Mouse (Mus musculus) gonadal fat pad, adult 2 months (tissue): ENCODE measurements around the gene Tm6sf1. TPM values are rescaled to one million over a fixed set of nuclear protein-coding genes. Genes with fewer than 3 reads are reported as not detected.

Experiments
- DNase-seq: peaks from one replicate; pipeline ENCODE4 v3.0.0-alpha.2; 2012; ENCODE audit warnings: low read depth
- polyA plus RNA-seq: library from polyadenylated mRNA; depleted of rRNA; stranded (reverse); fragments of >200 nt; gene quantifications from 2 replicates; pipeline ENCODE4 v1.2.3, GENCODE M21; 2012

The Tm6sf1 gene
- polyA plus RNA-seq, 1 experiment = 36.5 TPM

GRCm38 (mm10) chr7:81850171-81850570 lies 8.6 kb upstream of the Tm6sf1 start:
- no peak for DNase-seq

GRCm38 (mm10) chr7:81851706-81852105 lies 7.1 kb upstream of the Tm6sf1 start:
- no peak for DNase-seq

- DNase-seq = no peak
These were observed 4.1 kb upstream of the Tm6sf1 start for GRCm38 (mm10) chr7:81854568-81855307.

- no peak for DNase-seq
These were observed 3.1 kb upstream of the Tm6sf1 start, which contains the start of gene Gm10160 for GRCm38 (mm10) chr7:81855694-81856093. Gene Gm10160, minus strand, starts transcription at chr7:81855794.

- DNase-seq = no peak
These were observed 2.6 kb upstream of the Tm6sf1 start for GRCm38 (mm10) chr7:81856221-81856620.

GRCm38 (mm10) chr7:81858236-81858635 lies 565 bp upstream of the Tm6sf1 start:
- no peak for DNase-seq

GRCm38 (mm10) chr7:81860071-81860470 lies 1.3 kb downstream of the Tm6sf1 start:
- no peak for DNase-seq

GRCm38 (mm10) chr7:81860996-81861395 lies 2.2 kb downstream of the Tm6sf1 start:
- DNase-seq = no peak

GRCm38 (mm10) chr7:81861461-81861860 lies 2.7 kb downstream of the Tm6sf1 start:
- no peak for DNase-seq

- no peak for DNase-seq
These were observed 3.1 kb downstream of the Tm6sf1 start for GRCm38 (mm10) chr7:81861921-81862320.

- no peak for DNase-seq
These were observed 4.1 kb downstream of the Tm6sf1 start for GRCm38 (mm10) chr7:81862587-81863583.

GRCm38 (mm10) chr7:81864552-81864951 lies 5.8 kb downstream of the Tm6sf1 start:
- no peak for DNase-seq

- DNase-seq = no peak
These were observed 7.1 kb downstream of the Tm6sf1 start for GRCm38 (mm10) chr7:81865937-81866336.

GRCm38 (mm10) chr7:81867231-81867930 lies 8.6 kb downstream of the Tm6sf1 start:
- no peak for DNase-seq

GRCm38 (mm10) chr7:81868158-81868557 lies 9.4 kb downstream of the Tm6sf1 start:
- DNase-seq = peak; percentile 30

- no peak for DNase-seq
These were observed 13.8 kb downstream of the Tm6sf1 start for GRCm38 (mm10) chr7:81872493-81873013.

GRCm38 (mm10) chr7:81873807-81874206 lies 15.0 kb downstream of the Tm6sf1 start:
- no peak for DNase-seq

GRCm38 (mm10) chr7:81874636-81875035 lies 15.8 kb downstream of the Tm6sf1 start:
- peak; percentile 10 for DNase-seq

- no peak for DNase-seq
These were observed 16.6 kb downstream of the Tm6sf1 start for GRCm38 (mm10) chr7:81875372-81875771.

GRCm38 (mm10) chr7:81880286-81880685 lies 21.5 kb downstream of the Tm6sf1 start:
- no peak for DNase-seq

GRCm38 (mm10) chr7:81880797-81881196 lies 22.0 kb downstream of the Tm6sf1 start:
- DNase-seq = no peak

- DNase-seq = no peak
These were observed 22.8 kb downstream of the Tm6sf1 start for GRCm38 (mm10) chr7:81881600-81881999.
